21 mouse cellular contexts compared by ENCODE assay signal in the genomic region with DNA sequence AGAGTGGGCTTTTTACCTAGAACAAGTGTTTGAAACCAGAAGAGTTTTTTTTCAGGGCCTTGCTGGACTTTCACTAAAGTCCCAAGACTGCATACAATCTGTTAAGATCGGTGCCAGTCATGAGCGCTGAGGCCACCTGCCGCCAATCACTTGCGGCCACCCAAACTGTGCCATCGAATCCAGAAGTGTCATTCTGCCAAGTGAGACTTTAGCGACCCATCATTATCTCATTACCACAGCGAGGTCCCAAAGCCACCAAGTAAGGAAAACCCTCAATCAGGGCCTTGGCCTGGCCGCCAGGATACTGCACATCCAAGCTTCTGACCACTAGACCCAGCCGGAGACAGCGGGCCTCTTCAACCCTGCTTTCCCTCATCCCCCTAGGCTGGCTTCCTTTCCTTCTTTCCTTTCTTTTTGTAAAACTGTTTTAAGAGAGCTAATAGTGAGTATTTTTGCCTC. TPM values are rescaled to one million over a fixed set of nuclear protein-coding genes. Genes with fewer than 3 reads are reported as not detected.
A peak's percentile ranks its signal among the peaks of the same experiment; 100 is the strongest.
DNase-seq lines count a peak whose midpoint lies in the region; ATAC-seq and TF ChIP-seq lines count a peak whose summit lies in the region.
"Had no signal": no experiment of that assay in that cellular context is flagged by ENCODE, and none has a peak within 500 bp of the region (broad histone marks: within the 10 kb centered on the region; RNA-seq: fewer than 3 reads in every experiment).

No protein-coding gene starts in this region.

- no peak for DNase-seq in heart, postnatal 4 days
- no peak for DNase-seq in thymus, adult 2 months
- DNase-seq in thymus, postnatal 25 days = no peak
- DNase-seq in cerebellum, adult 9-10 months = peak; percentile 54
- no peak for DNase-seq in urinary bladder, postnatal 10 days (ENCODE audit: low spot score)
- DNase-seq: adrenal gland, adult 8-10 months; gastrocnemius, adult 2 months; thymus, postnatal 14 days had no signal

- no peaks in the 10 kb centered on the region for H3K9me3 ChIP-seq in heart, embryonic 16.5 days (replicated peaks; ENCODE audit: control insufficient read depth, low read length)
- no peaks in the 10 kb centered on the region for H3K9me3 ChIP-seq in hindbrain, embryonic 12.5 days (replicated peaks)
- H3K9me3 ChIP-seq: embryonic facial prominence, embryonic 12.5 days; forebrain, embryonic 15.5 days; heart, embryonic 13.5 days; hindbrain, embryonic 10.5 days; kidney, embryonic 15.5 days; limb, embryonic 10.5 days; liver, embryonic 12.5 days; lung, embryonic 15.5 days; neural tube, embryonic 12.5 days had no signal

- peaks cover 36% of the 10 kb centered on the region for H3K4me1 ChIP-seq in heart, embryonic 16.5 days (ENCODE audit: control insufficient read depth, insufficient read depth, low read length)
- H3K4me1 ChIP-seq in thymus, adult 2 months (replicated peaks; ENCODE audit: control insufficient read depth, insufficient read depth, low read length) = peaks cover 59% of the 10 kb centered on the region
- H3K4me1 ChIP-seq in hindbrain, embryonic 12.5 days = peaks cover 16% of the 10 kb centered on the region

- no peak overlapping the region for H3K9ac ChIP-seq in heart, embryonic 16.5 days (ENCODE audit: low read length)
- H3K9ac ChIP-seq in hindbrain, embryonic 12.5 days = no peak overlapping the region
- H3K9ac ChIP-seq: embryonic facial prominence, embryonic 12.5 days; forebrain, embryonic 15.5 days; heart, embryonic 13.5 days; kidney, embryonic 15.5 days; liver, embryonic 12.5 days; lung, embryonic 15.5 days; neural tube, embryonic 12.5 days had no signal

- no peak overlapping the region for H3K4me2 ChIP-seq in heart, embryonic 16.5 days (ENCODE audit: low read depth, low read length)
- H3K4me2 ChIP-seq in hindbrain, embryonic 12.5 days (replicated peaks) = no peak overlapping the region
- H3K4me2 ChIP-seq: embryonic facial prominence, embryonic 12.5 days; forebrain, embryonic 15.5 days had no signal

- H3K27me3 ChIP-seq in heart, embryonic 16.5 days (ENCODE audit: control insufficient read depth, insufficient read depth, low read length) = no peaks in the 10 kb centered on the region
- no peaks in the 10 kb centered on the region for H3K27me3 ChIP-seq in thymus, adult 2 months (ENCODE audit: control insufficient read depth, insufficient read depth, low read length)
- H3K27me3 ChIP-seq in hindbrain, embryonic 12.5 days = peaks cover 13% of the 10 kb centered on the region
- H3K27me3 ChIP-seq: forebrain, embryonic 15.5 days; heart, embryonic 13.5 days; kidney, embryonic 15.5 days; lung, embryonic 15.5 days; neural tube, embryonic 12.5 days had no signal

- no peak for TF ChIP-seq CTCF in thymus, adult 2 months (IDR thresholded peaks at IDR 0.05; ENCODE audit: borderline replicate concordance, control insufficient read depth, extremely low read depth, insufficient read depth, low read length, poor library complexity)

- no peak overlapping the region for H3K4me3 ChIP-seq in heart, embryonic 16.5 days (ENCODE audit: low read length)
- H3K4me3 ChIP-seq in thymus, adult 2 months (ENCODE audit: control insufficient read depth, insufficient read depth, low read length) = peak overlapping the region; percentile 6; the same call in 1 of the 2 replicates
- H3K4me3 ChIP-seq in hindbrain, embryonic 12.5 days = no peak overlapping the region
- H3K4me3 ChIP-seq: embryonic facial prominence, embryonic 12.5 days; forebrain, embryonic 15.5 days; heart, embryonic 13.5 days; hindbrain, embryonic 10.5 days; limb, embryonic 10.5 days; liver, embryonic 12.5 days; neural tube, embryonic 12.5 days had no signal

- 0 out of 2 replicates have a peak overlapping the region, but pooled peaks have one; percentile 21 for H3K27ac ChIP-seq in heart, embryonic 16.5 days (ENCODE audit: low read length)
- peak overlapping the region; percentile 71 for H3K27ac ChIP-seq in thymus, adult 2 months (ENCODE audit: control insufficient read depth, insufficient read depth, low read length)
- no peak overlapping the region for H3K27ac ChIP-seq in hindbrain, embryonic 12.5 days
- H3K27ac ChIP-seq: embryonic facial prominence, embryonic 12.5 days; forebrain, embryonic 15.5 days; gastrocnemius, adult 2 months; heart, embryonic 13.5 days; hindbrain, embryonic 10.5 days; kidney, embryonic 15.5 days; limb, embryonic 10.5 days; liver, embryonic 12.5 days; lung, embryonic 15.5 days; neural tube, embryonic 12.5 days; stomach, postnatal 0 days had no signal

- WGBS in heart, embryonic 16.5 days = 82% methylated on average over 10 of the region's 10 CpGs
- WGBS in thymus, adult 2 months = 28% methylated on average over 10 of the region's 10 CpGs
- 90% methylated on average over 10 of the region's 10 CpGs for WGBS in hindbrain, embryonic 12.5 days

- TF ChIP-seq POLR2A in thymus, adult 2 months (IDR thresholded peaks at IDR 0.05; ENCODE audit: control insufficient read depth, extremely low read depth, insufficient read depth, low read length, poor library complexity) = no peak

- no peak for ATAC-seq in heart, embryonic 16.5 days (replicated peaks; ENCODE audit: extremely low read depth, insufficient read depth, low FRiP score)
- ATAC-seq in hindbrain, embryonic 12.5 days (ENCODE audit: low FRiP score) = no peak
- ATAC-seq: forebrain, embryonic 15.5 days; liver, embryonic 12.5 days; midbrain, embryonic 16.5 days had no signal

- no peaks in the 10 kb centered on the region for H3K36me3 ChIP-seq in heart, embryonic 16.5 days (ENCODE audit: control insufficient read depth, insufficient read depth)
- no peaks in the 10 kb centered on the region for H3K36me3 ChIP-seq in thymus, adult 2 months (ENCODE audit: control insufficient read depth, insufficient read depth, low read length)
- no peaks in the 10 kb centered on the region for H3K36me3 ChIP-seq in hindbrain, embryonic 12.5 days
- H3K36me3 ChIP-seq: embryonic facial prominence, embryonic 12.5 days; forebrain, embryonic 15.5 days; heart, embryonic 13.5 days; hindbrain, embryonic 10.5 days; kidney, embryonic 15.5 days; limb, embryonic 10.5 days; liver, embryonic 12.5 days; lung, embryonic 15.5 days; neural tube, embryonic 12.5 days had no signal

RNA-seq across cellular contexts. Expression of a gene that starts 2.6 kb away (rescaled TPM):
- polyA plus RNA-seq in heart, embryonic 16.5 days (2015; fragmentation: Nextera tagmentation; extraction: Ambion mirVana) = 20.3 and 23.7 TPM in 2 replicates
- total RNA-seq in heart, postnatal 4 days (2021) = 10 to 100 TPM; 52.9 to 59.1 TPM
- polyA plus RNA-seq in thymus, adult 2 months (2012; rRNA removed) = 148 and 160 TPM in 2 replicates
- 18.7 and 19.9 TPM in 2 replicates for polyA plus RNA-seq in hindbrain, embryonic 12.5 days (2016; fragmentation: Nextera tagmentation; extraction: Ambion mirVana)

RNA-seq across cellular contexts. Expression of a gene that starts 12.9 kb away (rescaled TPM):
- polyA plus RNA-seq in heart, embryonic 16.5 days (2015; fragmentation: Nextera tagmentation; extraction: Ambion mirVana) = 29.9 and 31.6 TPM in 2 replicates
- 10 to 100 TPM; 41.6 to 43.0 TPM for total RNA-seq in heart, postnatal 4 days (2021)
- polyA plus RNA-seq in thymus, adult 2 months (2012; rRNA removed) = 33.2 and 34.6 TPM in 2 replicates
- 43.1 and 46.6 TPM in 2 replicates for polyA plus RNA-seq in hindbrain, embryonic 12.5 days (2016; fragmentation: Nextera tagmentation; extraction: Ambion mirVana)
